Mouse (Mus musculus) embryonic facial prominence, embryonic 12.5 days (tissue): ENCODE measurements around the gene Cntrob. TPM values are rescaled to one million over a fixed set of nuclear protein-coding genes. Genes with fewer than 3 reads are reported as not detected.
A peak's percentile ranks its signal among the peaks of the same experiment; 100 is the strongest.
"Not testable (repeated sequence)": the region's sequence is repeated elsewhere in the genome, so short reads cannot be mapped to it uniquely, and the experiment has no call there.

Experiments
- ATAC-seq: fragments of 200-750 bp; cut with Nextera tagmentation; 2 replicates; pipeline ENCODE4 v1.8.0; 2017; ENCODE audit not compliant: insufficient number of reproducible peaks, insufficient read depth, low FRiP score, low TSS enrichment
- H3K27ac ChIP-seq: fragments of 300-500 bp; sonication (generic); 2 replicates; pipeline ENCODE4 v1.5.1; 2016; ENCODE audit warnings: mild to moderate bottlenecking
- H3K27me3 ChIP-seq: fragments of 300-500 bp; sonication (generic); 2 replicates; pipeline ENCODE4 v1.6.1; 2016; ENCODE audit warnings: mild to moderate bottlenecking, moderate library complexity
- H3K36me3 ChIP-seq: fragments of 300-500 bp; sonication (generic); 2 replicates; pipeline ENCODE4 v1.6.1; 2016; ENCODE audit warnings: mild to moderate bottlenecking
- H3K4me1 ChIP-seq: fragments of 300-500 bp; sonication (generic); 2 replicates; pipeline ENCODE4 v1.6.1; 2016
- H3K4me2 ChIP-seq: fragments of 300-500 bp; sonication (generic); replicated peaks from 2 replicates; pipeline ENCODE4 v1.6.1; 2016; ENCODE audit warnings: mild to moderate bottlenecking, moderate library complexity
- H3K4me3 ChIP-seq: fragments of 300-500 bp; sonication (generic); 2 replicates; pipeline ENCODE4 v1.5.1; 2016; ENCODE audit warnings: mild to moderate bottlenecking
- H3K9ac ChIP-seq: fragments of 300-500 bp; sonication (generic); 2 replicates; pipeline ENCODE4 v1.6.1; 2016; ENCODE audit warnings: mild to moderate bottlenecking, moderate library complexity
- H3K9me3 ChIP-seq: fragments of 300-500 bp; sonication (generic); 2 replicates; pipeline ENCODE4 v1.6.1; 2016; ENCODE audit warnings: mild to moderate bottlenecking, moderate library complexity
- WGBS: fragments of 180-500 bp; shearing (Covaris S2); methylation state at CpG from one replicate; pipeline ENCODE4 v1.1.7; 2016; 5-methylcytosine and 5-hydroxymethylcytosine counted together
- polyA plus RNA-seq: library from polyadenylated mRNA; unstranded; fragments of >200 nt; fragmentation: Nextera tagmentation; extraction: Ambion mirVana; gene quantifications from 2 replicates; pipeline ENCODE4 v1.2.1, GENCODE M21; 2016

Gene Cntrob
- polyA plus RNA-seq, 1 experiment from 2014 or later = 31.2 TPM

DNA sequence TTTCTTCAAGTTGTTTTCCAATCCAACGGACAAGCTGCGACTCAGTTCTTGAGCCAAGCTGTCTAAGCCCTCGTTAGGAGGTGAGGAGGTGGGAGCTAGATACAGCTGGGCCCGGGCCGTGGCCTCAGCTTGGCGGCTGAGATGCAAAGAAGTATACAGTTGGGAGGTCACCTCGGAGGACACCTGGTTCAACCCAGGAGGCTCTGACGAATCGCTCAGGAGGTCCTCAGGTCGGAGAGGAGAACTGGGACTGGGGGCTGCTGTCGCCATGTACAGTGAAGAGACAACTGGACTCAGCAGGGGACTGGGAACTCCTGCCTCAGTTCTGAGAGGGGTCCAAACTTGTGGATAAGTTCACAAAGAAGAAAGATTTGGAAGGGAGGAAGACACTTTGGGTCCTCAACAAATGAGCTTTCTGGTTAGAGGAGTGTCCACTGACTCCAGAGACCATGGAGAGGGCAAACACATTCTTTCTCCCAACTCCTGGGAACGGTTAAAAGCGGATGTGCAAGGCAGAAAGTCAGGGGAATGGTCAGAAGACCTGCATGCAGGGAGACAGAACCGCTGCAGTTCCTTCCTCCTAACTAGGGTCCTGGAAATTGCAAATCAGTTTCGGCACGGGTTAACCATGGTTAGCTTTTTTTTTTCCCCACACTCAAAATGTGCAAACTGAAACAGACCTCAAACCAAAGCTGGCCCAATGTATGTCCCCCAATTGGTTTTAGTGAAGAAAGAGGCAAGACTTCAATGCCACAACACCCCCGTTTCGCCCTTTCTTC is 693 bp downstream of the Cntrob start:
- peak overlapping the region; percentile 83 for H3K27ac ChIP-seq
- H3K9ac ChIP-seq = peak overlapping the region; percentile 71
- ATAC-seq = no peak
- H3K4me3 ChIP-seq = peak overlapping the region; percentile 55
- H3K4me2 ChIP-seq = peak overlapping the region; percentile 90
- H3K4me1 ChIP-seq = peaks cover 36% of the 10 kb centered on the region
- H3K36me3 ChIP-seq = peaks cover 27% of the 10 kb centered on the region
- WGBS = 26% methylated on average over 18 of the region's 18 CpGs
- H3K27me3 ChIP-seq = peaks cover 15% of the 10 kb centered on the region
- H3K9me3 ChIP-seq = no peaks in the 10 kb centered on the region

DNA sequence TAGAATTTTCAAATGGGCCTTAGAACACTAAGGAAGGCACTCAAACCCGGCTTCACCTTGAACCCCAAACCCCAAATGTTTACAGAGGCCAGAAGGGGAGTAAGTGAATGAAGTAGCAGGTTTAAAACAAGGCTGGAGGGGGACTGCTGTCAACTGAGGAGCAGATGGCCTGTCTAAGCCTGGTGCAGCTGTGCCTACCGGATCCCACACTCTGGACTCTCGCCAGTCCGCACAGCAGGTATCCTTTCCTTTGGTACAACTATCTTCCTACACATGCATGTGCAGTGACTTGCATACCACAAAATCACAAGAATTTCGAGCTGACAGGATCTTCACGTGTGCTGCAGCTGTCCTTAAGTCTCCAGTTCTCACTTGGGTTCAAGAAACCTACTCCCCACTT is 1.6 kb downstream of the Cntrob start:
- Histone ChIP-seq H3K27me3 (peaks cover 7% of the 10 kb centered on the region), H3K4me2 (peak overlapping the region; percentile 90), H3K9ac (peak overlapping the region; percentile 71), H3K4me1 (peaks cover 35% of the 10 kb centered on the region), H3K36me3 (peaks cover 32% of the 10 kb centered on the region), H3K9me3 (no peaks in the 10 kb centered on the region), H3K27ac (no peak overlapping the region), H3K4me3 (peak overlapping the region; percentile 55; the same call in 1 of the 2 replicates)
- no peak for ATAC-seq
- 78% methylated on average over 6 of the region's 6 CpGs for WGBS

DNA sequence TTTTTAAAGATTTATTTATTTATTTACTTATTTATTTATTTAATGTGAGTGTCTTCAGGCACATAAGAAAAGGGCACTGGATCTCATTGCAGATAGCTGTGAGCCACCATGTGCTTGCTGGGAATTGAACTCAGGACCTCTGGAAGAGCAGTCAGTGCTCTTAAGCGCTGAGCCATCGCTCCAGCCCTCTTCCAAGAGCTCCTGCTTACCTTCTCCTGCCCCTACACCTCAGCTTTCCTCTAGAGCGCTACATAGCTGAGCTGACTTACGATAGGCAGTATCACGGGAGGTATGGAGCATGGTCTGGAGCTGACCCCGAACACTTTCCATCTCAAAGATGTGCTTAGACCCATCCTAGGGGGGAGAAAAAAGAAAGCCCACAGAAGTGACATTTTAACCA is 2.0 kb downstream of the Cntrob start:
- no peaks in the 10 kb centered on the region for H3K9me3 ChIP-seq
- peak overlapping the region; percentile 90 for H3K4me2 ChIP-seq
- peak overlapping the region; percentile 27; the same call in 1 of the 2 replicates for H3K9ac ChIP-seq
- no peak overlapping the region for H3K4me3 ChIP-seq
- H3K27ac ChIP-seq = no peak overlapping the region
- peaks cover 32% of the 10 kb centered on the region for H3K36me3 ChIP-seq
- peaks cover 2% of the 10 kb centered on the region for H3K27me3 ChIP-seq
- peaks cover 31% of the 10 kb centered on the region for H3K4me1 ChIP-seq
- WGBS = 93% methylated on average over 6 of the region's 6 CpGs
- no peak for ATAC-seq

DNA sequence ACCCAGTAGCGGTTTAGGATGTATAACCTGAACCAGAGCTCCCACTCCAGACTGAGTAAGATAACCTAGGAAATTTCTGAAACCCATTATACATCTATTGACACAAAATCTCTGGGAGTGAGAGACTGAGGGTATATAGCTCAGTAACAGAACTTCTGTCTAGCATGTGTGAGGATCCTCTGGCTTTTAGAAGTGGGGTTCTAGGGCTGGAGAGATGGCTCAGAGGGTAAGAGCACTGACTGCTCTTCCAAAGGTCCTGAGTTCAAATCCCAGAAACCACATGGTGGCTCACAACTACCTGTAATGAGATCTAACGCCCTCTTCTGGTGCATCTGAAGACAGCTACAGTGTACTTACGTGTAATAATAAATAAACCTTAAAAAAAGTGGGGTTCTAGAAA is 5.6 kb downstream of the Cntrob start:
- 89% methylated on average over 3 of the region's 3 CpGs for WGBS
- peaks cover 15% of the 10 kb centered on the region for H3K4me1 ChIP-seq

DNA sequence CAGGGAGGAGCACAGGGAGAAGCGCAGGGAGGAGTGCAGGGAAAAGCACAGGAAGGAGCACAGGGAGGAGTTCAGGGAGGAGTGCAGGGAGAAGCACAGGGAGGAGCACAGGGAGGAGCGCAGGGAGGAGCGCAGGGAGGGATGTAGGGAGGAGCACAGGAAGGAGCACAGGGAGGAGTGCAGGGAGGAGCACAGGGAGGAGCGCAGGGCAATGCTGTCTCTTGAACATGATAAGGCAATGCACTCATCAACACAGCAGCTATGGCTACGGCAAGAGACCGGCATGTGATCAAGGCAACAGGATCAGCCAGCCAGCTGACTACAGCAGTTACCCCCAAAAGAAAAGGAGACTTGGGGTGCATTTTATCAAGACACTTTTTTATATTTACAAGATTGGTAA is 7.2 kb downstream of the Cntrob start:
- Histone ChIP-seq H3K27me3 (no peaks in the 10 kb centered on the region), H3K9me3 (no peaks in the 10 kb centered on the region), H3K4me2 (no peak overlapping the region), H3K4me3 (no peak overlapping the region), H3K27ac (no peak overlapping the region), H3K9ac (no peak overlapping the region), H3K36me3 (peaks cover 63% of the 10 kb centered on the region), H3K4me1 (no peaks in the 10 kb centered on the region)
- 98% methylated on average over 6 of the region's 6 CpGs for WGBS
- ATAC-seq = no peak

More for the DNA sequence above, 5.6 kb downstream of the Cntrob start:
- H3K9me3 ChIP-seq, ATAC-seq, H3K9ac ChIP-seq, H3K4me2 ChIP-seq, H3K27ac ChIP-seq, H3K27me3 ChIP-seq, H3K4me3 ChIP-seq: not testable (repeated sequence)
- peaks cover 63% of the 10 kb centered on the region for H3K36me3 ChIP-seq

DNA sequence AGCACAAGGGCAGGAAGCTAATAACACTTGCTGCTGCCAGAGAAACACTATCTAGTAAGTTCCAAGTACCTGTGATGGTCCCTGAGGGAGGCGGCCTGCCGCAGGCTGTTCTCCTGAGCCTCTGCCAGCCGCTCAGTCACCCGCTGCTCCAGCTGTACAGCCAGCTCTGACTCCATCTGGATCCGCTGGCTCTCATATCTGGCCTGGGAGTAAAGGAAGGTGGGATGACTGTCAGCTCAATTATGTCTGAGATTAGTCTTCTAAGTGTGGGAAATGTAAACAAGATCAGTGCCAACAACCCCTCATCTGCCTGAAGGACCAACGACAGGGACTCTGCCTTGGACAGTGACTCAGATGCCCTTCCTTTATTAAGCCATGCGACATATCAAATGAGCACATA is 12.3 kb downstream of the Cntrob start:
- no peaks in the 10 kb centered on the region for H3K4me1 ChIP-seq
- no peaks in the 10 kb centered on the region for H3K9me3 ChIP-seq
- no peak for ATAC-seq
- H3K27me3 ChIP-seq = no peaks in the 10 kb centered on the region
- 76% methylated on average over 7 of the region's 7 CpGs for WGBS
- H3K4me2 ChIP-seq = no peak overlapping the region
- H3K36me3 ChIP-seq = peaks cover 76% of the 10 kb centered on the region
- no peak overlapping the region for H3K4me3 ChIP-seq
- H3K9ac ChIP-seq = no peak overlapping the region
- no peak overlapping the region for H3K27ac ChIP-seq

DNA sequence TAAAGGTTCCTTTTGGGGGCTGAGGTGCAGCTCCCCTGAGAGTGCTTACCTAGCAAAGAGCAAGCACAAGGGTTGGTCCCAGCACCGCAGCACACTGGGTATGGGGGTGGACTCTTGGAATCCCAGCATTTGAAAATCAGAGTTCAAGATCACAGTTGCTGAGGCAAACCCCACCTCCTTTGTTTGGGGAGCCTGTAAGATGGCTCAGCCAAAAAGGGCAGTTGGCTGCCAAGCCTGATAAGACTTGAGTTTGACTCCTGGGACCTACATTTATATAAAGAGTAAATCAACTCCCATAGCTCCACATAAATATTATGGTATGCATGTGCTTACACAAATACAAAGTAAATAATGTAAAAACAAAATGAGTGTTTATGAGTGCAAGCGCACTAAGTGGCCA is 17.5 kb downstream of the Cntrob start:
- Histone ChIP-seq H3K4me2 (no peak overlapping the region), H3K4me3 (no peak overlapping the region), H3K4me1 (no peaks in the 10 kb centered on the region), H3K27me3 (no peaks in the 10 kb centered on the region), H3K9ac (no peak overlapping the region), H3K36me3 (peaks cover 91% of the 10 kb centered on the region), H3K27ac (no peak overlapping the region), H3K9me3 (no peaks in the 10 kb centered on the region)
- WGBS = 89% methylated on average over 2 of the region's 2 CpGs
- ATAC-seq = no peak

DNA sequence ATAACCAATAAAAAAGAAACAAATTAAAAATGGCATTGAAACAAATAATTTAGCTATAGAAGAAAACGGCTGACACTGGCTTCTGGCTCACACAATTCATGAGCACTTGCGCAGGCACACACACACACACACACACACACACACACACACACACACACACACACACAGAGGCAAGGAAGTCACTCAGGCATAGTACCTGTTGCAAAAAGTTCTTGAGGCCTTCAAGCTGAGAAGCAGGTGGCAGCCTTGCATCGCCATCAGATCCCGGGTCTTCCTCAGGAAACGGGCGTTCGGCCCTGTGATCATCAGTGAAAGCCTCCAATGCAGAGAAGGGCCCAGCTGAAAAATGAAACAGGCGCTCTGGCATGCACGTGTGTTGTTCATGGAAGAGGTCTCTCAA is 18.3 kb downstream of the Cntrob start:
- no peaks in the 10 kb centered on the region for H3K4me1 ChIP-seq
- no peaks in the 10 kb centered on the region for H3K27me3 ChIP-seq
- H3K4me3 ChIP-seq = no peak overlapping the region
- no peaks in the 10 kb centered on the region for H3K9me3 ChIP-seq
- H3K27ac ChIP-seq = no peak overlapping the region
- H3K4me2 ChIP-seq = no peak overlapping the region
- no peak overlapping the region for H3K9ac ChIP-seq
- 89% methylated on average over 9 of the region's 9 CpGs for WGBS
- ATAC-seq = no peak
- peaks cover 86% of the 10 kb centered on the region for H3K36me3 ChIP-seq

DNA sequence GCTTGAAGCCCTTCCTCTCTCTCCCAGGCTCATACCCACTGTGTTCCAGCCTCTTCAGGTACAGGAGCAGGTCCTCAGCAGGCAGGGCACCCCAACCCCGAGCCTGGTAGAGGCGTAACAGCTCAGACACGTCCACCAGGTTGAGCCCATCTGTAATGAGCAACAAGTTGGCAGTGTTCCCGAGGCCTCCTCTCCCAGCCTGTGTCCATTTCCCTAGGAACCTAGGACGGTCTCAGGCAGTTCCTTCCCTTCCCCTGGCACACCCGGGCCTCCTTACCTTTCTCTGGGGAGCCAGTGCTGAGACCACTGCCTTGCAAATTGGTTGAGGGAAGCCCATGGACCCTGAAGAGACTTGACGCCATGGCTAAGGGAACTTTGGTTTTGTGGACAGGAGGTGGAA is 20.8 kb downstream of the Cntrob start:
- Histone ChIP-seq H3K4me2 (no peak overlapping the region), H3K4me3 (no peak overlapping the region), H3K9me3 (no peaks in the 10 kb centered on the region), H3K27me3 (no peaks in the 10 kb centered on the region), H3K4me1 (no peaks in the 10 kb centered on the region), H3K36me3 (peaks cover 83% of the 10 kb centered on the region), H3K27ac (no peak overlapping the region), H3K9ac (no peak overlapping the region)
- 86% methylated on average over 7 of the region's 7 CpGs for WGBS
- no peak for ATAC-seq

DNA sequence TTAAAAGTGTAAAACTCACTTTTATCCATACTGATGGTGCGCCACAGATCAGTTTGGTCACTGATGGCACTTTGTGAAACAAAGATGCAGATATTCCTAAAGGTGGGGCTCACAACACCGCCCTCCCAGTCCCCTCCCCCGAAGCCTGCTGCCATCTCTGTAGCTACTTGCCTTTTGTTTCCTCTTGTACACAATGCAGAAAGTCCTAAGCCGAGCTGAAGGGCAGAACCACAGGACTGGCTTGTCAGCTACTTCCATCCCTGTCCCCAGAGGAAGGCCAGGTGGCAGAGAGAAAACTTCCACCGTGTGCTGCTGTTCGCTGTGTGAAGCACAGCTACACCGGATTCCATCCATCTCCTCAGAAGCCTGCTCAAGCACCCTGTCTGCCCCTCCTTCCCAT is 25.3 kb downstream of the Cntrob start:
- no peaks in the 10 kb centered on the region for H3K27me3 ChIP-seq
- H3K4me3 ChIP-seq = no peak overlapping the region
- peaks cover 42% of the 10 kb centered on the region for H3K36me3 ChIP-seq
- no peak overlapping the region for H3K9ac ChIP-seq
- WGBS = 81% methylated on average over 7 of the region's 7 CpGs
- H3K27ac ChIP-seq = no peak overlapping the region
- no peaks in the 10 kb centered on the region for H3K4me1 ChIP-seq
- ATAC-seq = no peak
- H3K9me3 ChIP-seq = no peaks in the 10 kb centered on the region
- H3K4me2 ChIP-seq = no peak overlapping the region

DNA sequence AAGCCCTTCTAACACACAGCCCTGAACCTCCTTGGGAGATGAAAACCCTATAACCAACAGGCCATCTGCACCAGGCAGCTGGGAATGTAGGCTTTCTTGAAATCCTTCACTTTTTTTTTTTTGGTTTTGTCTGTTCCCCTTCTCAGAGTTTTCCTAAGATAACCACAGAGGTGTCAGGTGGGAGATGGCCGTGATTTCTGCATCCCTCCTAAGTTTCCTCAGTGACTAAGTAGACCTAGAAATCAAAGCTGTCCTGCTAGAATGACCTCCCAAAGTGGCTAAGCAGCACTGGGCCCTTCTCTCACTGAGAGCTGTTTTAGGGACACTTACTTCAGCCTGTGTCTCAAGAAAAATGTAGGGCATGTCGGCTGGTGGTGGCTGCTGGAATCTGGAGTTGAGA is 25.8 kb downstream of the Cntrob start:
- no peaks in the 10 kb centered on the region for H3K27me3 ChIP-seq
- H3K9me3 ChIP-seq = no peaks in the 10 kb centered on the region
- WGBS = 87% methylated on average over 2 of the region's 2 CpGs
- ATAC-seq = no peak
- no peak overlapping the region for H3K9ac ChIP-seq
- H3K36me3 ChIP-seq = peaks cover 38% of the 10 kb centered on the region
- H3K27ac ChIP-seq = no peak overlapping the region
- no peak overlapping the region for H3K4me2 ChIP-seq
- no peak overlapping the region for H3K4me3 ChIP-seq
- H3K4me1 ChIP-seq = no peaks in the 10 kb centered on the region

DNA sequence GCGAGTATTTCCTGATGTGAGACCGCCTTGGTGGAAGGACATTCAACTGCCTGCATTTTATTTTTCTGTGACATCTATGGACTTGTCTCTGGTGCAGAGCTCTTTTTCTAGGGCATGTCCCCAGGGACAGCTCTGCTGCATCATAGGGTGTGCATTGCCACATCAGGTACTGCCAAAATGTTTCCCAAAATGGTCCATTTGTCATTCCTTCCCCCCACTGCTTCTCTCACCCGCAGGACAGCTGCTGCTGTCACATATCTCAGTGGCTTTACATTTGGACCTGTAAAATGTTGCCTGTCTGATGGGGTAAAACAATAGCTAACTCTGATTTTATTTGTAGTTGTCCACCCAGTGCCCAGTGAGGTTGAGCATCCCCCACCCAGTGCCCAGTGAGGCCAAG is 28.3 kb downstream of the Cntrob start:
- H3K4me3 ChIP-seq = no peak overlapping the region
- H3K9me3 ChIP-seq = no peaks in the 10 kb centered on the region
- 94% methylated on average over 3 of the region's 3 CpGs for WGBS
- no peak overlapping the region for H3K4me2 ChIP-seq
- no peak for ATAC-seq
- no peak overlapping the region for H3K9ac ChIP-seq
- peaks cover 20% of the 10 kb centered on the region for H3K36me3 ChIP-seq
- H3K27me3 ChIP-seq = no peaks in the 10 kb centered on the region
- no peaks in the 10 kb centered on the region for H3K4me1 ChIP-seq
- no peak overlapping the region for H3K27ac ChIP-seq
